Mouse (Mus musculus) embryonic fibroblast, embryonic 13.5 days (primary cell): ENCODE measurements around the gene Scmh1.

Source experiments
- CTCF ChIP-seq: IDR thresholded peaks from 2 replicates; pipeline ENCODE4 v1.5.1; 2011; ENCODE audit warnings: mild to moderate bottlenecking, control low read depth, low read length, moderate library complexity, borderline replicate concordance; ENCODE audit not compliant: insufficient read depth
- POLR2A ChIP-seq: IDR thresholded peaks from 2 replicates; pipeline ENCODE4 v1.6.1; 2011; ENCODE audit warnings: low read depth, mild to moderate bottlenecking, control low read depth, low read length, moderate library complexity

- TF ChIP-seq CTCF = no peak
- no peak for TF ChIP-seq POLR2A
Measured at GRCm38 (mm10) chr4:120389546-120389945, 15.5 kb upstream of the Scmh1 start.
